Mouse (Mus musculus) urinary bladder, postnatal 25 days (tissue): ENCODE data around the gene Yars2.
"Not testable (repeated sequence)": the region's sequence is repeated elsewhere in the genome, so short reads cannot be mapped to it uniquely, and the experiment has no call there.

Experiments
- DNase-seq: peaks from one replicate; pipeline ENCODE4 v3.0.0; 2022; ENCODE audit warnings: low spot score

The Yars2 gene

DNA sequence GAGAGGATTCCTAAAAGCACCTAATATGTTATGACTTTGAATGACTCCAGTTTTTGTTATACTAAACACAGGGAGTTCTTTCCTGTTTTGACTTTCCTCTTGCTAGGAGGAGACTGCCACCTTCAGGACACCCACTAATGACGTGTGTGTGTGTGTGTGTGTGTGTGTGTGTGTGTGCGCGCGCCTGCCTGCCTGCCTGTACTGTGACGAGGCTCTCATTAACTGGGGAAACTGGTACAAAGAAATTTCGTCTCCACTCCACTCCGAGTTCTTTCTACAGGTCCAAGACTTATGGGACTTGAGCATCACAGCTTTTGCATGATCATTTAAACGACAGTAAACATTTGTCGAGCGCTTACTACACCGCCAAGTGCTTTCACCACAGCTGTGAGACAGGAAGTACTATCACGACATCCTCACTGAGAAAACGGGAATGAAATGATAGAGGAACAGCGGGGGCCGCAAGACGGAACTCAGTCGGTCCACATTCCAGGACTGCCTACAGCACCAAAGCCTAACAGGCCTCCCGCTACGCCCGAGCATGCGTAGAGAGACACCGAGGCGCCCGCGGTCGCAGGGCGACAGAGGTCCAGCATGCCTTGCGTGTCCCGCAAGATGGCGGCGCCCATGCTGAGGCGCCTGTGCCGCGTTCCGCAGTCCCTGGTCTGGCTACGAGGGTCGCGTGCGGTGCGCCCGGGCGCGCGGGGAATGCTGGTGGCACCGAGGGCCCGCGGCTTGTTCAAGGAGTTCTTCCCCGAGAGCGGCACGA, at the start of gene Yars2:
Yars2 (plus strand) TSS at position 597 of the 769 bp plus-strand sequence.
- DNase-seq = peak; percentile 80

DNA sequence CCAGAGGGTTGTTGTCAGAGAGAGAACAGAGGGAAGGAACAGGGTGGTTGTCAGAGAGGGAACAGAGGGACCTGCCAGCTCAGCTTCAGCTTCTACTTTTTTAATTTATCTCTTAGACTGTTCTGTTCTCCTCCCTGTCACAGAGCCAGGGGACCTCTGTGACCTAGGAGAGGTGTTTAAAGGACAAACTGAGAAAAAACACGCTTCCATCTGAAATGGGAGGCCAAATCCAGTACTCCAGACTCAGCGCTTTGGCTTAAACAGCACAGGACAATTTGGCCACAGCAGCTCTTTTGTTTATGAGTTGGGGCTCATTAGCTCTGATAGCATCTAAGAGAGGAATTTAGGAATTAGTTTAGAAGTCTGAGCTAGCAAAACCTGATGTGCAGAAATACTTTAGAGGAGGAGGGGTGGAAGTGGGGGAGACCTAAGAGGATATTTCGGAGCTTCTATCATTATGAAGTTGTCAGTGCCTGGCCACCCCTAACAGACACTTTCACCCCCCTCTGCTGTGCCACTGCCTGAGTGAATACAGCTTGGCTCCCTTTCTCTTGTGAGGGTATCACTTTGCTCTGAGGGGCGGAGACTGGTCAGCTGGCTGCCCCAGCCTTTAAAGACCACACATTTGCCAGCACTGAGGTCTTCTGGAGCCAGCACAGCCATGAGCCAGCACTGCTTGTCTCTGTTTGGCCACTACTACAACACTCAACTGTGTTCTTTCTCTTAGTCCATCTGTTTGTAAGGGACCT, 49.3 kb upstream of the Yars2 start:
- no peak for DNase-seq

DNA sequence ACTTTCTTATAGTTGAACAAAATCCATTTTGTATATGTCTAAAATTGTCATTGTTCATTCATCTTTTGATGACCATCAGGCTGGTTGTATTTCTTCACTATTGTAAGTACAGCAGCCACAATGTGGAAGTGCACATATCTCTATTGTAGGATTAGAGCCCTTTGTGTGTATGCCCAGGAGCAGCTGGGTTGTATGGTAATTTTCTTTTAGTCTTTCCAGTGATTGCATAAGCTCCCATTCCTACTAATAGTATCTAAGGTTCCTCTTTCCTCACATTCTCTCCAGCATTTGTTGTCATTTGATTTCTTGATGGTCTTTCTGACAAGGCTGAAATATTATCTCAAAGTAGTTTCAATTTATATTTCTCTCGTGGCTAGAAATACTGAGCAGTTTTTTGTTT, 47.5 kb upstream of the Yars2 start:
- DNase-seq = no peak

DNA sequence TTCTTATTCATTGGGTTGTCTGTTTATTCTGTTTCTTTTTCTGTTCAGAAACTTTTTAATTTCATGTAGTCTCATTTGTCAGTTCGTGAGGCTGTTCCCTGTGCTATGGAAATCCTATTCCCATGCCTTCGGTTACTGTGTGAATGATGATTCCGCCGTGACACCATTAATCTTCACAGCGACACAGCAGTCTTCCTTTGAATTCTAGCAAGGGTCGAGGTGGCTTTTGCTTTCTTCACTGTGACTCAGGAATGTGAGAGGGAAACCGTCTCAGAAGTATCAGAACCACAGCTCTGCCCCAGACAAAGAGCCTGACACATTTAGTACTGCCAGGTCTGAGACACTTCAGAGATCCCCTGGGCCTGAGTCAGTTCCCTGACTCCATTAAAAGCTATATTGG, 46.9 kb upstream of the Yars2 start:
- DNase-seq = no peak

DNA sequence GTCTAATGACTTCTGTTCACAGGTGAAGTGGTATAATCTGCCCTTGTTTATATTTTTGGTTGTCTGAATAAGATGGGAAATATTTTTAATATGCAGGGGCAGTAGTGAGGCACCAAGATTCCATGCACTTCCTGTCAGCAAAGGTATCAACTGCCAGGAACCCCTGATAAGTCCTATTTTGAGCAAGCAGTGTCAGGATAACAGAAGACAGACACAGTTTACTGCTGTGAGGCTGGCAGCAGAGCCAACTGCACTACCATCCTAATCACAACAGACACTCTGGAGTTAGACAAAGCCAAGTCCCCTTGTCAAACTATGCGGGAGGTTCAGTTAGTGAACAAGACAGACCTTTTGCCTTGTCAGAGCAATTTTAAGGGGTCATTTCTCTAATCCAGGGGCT, 46.1 kb upstream of the Yars2 start:
- DNase-seq = no peak

DNA sequence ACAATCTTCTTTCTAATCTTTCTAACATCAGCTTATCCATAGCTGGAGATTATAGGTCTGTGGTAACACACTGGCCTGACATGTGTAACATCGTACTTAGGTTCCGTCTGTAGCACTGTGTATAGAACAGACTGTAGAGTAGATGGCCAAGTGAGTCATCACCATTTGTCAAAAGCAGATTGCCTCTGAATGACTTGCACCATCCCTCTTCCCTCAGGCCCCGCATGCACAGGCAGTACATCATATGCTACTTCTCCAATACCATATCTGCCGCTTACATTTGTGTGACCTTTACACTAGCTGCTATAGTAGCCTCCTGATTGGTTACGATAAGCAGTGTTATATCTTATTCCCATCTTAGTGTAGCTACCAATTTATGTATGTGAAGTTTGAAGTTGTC, 41.9 kb upstream of the Yars2 start:
- no peak for DNase-seq

DNA sequence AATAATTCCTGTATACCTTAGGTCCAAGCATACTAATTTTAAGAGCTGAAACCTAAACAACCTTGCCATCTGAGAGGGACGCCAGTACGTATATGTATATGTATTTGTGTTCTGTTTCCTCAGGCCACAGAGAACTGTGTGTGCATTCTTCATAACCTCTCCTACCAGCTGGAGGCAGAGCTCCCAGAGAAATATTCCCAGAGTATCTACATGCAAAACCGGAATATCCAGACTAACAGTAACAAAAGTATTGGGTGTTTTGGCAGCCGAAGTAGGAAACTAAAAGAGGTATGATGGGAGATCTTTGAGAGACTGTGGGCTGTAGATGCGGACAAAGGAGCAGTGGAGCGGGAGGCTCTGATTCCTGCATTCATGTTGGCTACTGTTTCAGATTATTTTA, 41.3 kb upstream of the Yars2 start:
- DNase-seq = no peak

DNA sequence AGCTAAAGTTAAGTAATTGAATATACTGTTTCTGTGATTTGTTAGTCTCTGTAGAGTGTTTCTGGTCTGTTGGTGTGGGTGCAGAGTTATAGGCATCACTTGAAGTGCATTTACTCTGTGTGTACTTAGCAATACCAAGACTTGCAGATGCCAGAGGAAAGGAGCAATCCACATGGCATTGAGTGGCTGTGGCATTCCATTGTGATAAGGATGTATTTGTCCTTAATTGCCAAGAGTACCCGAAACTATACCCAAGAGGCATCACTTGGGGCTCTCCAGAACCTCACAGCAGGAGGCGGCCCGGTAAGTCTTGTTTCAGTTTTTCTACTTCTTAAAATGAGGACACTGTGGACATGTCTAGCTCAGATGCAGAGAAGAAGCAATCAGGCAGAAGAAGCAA, 40.3 kb upstream of the Yars2 start:
- DNase-seq = no peak

DNA sequence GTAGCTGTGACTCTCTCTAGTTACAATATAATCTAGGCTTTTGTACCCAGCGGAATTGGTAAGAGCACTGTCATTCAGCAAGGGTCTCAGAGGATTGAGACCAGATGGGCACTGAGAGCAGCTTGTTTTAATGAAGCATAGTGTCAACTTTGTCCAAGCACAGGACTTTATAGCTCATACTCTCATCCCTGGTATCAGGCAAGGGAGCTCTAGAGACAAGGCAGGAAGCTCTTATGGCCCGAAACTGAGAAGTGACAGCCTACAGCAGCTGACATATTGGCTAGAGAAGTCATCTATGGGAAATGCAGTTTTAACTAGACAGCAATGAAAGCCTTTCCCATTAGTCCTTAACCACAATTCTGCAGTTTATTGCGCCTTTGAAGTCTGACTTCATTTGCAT, 29.8 kb upstream of the Yars2 start:
- no peak for DNase-seq

DNA sequence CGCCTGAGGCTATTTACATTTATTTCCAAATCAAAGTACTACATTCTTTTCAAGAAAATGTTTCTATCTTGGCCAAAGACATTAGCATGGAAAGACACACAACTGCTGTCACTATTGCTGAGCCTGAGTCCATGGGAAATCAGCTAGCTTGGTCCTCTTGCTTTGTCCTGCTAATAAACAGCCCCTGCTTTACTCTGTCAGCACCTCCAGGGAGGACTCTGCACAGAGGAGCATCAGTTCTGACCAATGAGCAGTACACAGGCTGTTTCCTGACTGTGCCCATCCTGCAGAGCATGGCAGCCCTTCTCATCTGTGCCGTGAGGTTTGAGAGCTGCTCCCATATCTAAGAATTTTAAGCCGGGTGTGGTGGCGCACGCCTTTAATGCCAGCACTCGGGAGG, 29.0 kb upstream of the Yars2 start:
- no peak for DNase-seq

DNA sequence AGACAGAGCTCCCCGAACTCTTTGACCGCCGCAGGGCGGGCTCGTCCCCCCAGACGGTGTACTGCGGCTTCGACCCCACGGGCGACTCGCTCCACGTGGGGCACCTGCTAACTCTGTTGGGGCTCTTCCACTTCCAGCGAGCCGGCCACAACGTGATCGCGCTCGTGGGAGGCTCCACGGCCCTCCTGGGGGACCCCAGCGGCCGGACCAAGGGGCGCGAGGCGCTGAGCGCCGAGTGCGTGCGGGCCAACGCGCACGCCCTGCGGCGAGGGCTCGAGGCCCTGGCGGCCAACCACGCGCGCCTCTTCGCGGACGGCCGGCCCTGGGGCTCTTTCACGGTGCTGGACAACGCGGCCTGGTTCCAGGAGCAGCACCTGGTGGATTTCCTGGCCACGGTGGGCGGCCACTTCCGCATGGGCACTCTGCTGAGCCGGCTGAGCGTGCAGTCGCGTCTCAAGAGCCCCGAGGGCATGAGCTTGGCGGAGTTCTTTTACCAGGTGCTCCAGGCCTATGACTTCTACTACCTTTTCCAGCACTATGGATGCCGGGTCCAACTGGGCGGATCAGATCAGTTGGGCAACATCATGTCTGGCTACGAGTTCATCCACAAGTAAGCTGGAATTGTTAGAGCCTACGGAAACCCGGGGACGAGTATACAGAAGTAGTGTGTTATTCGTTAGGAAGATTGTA, 518 bp downstream of the Yars2 start:
- DNase-seq = peak; percentile 39

DNA sequence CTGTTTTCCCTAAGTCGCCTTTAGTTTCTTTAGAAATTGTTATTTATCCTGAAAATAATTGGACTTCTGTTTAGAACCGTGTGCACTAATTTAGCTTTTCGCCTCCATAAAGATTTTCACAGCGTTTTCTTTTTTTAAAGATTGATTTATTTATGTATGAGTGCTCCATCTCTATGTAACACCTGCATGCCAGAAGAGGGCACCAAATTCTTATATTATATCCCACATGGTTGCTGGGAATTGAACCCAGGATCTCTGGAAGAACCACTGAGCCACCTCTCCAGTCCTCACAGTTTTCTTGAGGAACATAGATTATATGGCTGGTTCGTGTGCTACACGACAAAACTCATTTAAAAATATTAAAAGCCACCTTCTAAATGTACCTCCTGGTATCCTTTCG, 1.1 kb downstream of the Yars2 start:
- no peak for DNase-seq

DNA sequence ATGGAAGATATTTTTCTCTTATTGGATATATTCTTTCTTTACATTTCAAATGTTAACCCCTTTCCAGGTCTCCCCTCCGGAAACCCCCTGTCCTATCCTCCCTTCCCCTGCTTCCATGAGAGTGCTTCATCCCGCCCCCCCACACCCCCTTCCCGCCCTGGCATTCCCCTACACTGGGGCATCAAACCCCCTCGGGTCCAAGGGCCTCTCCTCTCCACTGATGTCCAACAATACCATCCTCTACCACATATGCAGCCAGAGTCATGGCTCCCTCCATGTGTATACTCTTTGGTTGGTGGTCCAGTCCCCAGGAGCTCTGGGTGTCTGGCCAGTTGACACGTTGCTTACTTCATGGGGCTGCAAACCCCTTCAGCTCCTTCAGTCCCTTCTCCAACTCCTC, 8.6 kb downstream of the Yars2 start:
- no peak for DNase-seq

DNA sequence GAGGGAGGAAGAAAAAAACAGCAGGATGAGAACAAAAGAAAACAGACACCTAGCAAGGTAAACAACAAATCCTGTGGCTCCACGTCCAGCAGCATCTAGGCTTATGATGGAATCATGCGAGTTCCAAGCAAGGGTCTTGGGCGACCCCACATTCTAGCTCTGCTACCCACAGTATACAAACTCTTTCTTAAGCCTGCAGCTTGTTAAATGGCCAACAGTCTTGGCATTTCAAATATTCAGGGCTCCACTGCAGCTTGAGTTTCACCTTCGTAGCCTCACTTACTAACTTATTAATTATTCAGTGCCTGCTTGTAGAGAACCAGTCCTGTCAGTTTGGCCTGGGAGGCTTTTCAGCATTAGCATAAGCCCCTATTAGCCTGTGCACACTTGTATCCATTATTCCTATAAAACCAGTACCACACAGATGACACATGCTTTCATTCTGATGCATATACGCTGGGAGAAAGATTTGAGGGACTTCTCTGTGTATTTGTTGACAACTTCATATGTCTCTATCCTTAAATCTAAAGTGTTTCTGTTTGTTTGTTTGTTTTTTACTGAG, 23.1 kb downstream of the Yars2 start:
- DNase-seq = no peak

DNA sequence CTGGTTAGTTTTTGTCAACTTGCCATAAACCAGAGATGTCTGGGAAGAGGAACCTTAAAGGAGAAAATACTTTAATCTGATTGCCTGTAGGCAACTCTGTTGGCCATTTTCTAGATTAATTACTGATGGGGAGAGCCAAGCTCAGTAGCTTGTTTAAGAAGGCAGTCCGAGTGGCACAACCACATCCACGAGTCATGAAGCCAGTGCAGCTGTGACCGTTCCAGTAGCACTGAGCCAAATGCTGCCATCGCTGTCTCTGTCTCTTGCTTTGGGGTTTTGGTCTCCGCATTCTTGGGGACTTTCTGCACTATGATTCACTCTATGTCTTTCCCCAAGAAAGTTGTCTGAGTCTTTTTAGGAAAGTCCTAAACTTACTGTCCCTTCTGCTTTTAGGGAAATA, 43.7 kb downstream of the Yars2 start:
- no peak for DNase-seq

DNA sequence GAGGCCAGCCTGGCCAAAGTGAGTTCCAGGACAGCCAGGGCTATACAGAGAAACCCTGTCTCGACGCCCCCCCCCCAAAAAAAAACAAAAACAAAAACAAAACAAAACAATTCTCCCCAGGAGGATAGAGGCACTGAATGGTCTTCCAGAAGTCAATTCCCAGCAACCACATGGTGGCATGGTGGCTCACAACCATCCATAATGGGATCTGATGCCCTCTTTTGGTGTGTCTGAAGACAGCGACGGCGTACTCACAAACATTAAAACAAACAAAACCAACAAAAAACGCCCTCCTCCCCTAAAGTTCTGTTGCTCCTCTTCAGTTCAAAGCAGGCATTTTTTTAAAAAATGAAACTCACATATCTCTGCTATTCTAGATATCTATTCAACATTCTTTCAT, 55.1 kb downstream of the Yars2 start:
- no peak for DNase-seq

DNA sequence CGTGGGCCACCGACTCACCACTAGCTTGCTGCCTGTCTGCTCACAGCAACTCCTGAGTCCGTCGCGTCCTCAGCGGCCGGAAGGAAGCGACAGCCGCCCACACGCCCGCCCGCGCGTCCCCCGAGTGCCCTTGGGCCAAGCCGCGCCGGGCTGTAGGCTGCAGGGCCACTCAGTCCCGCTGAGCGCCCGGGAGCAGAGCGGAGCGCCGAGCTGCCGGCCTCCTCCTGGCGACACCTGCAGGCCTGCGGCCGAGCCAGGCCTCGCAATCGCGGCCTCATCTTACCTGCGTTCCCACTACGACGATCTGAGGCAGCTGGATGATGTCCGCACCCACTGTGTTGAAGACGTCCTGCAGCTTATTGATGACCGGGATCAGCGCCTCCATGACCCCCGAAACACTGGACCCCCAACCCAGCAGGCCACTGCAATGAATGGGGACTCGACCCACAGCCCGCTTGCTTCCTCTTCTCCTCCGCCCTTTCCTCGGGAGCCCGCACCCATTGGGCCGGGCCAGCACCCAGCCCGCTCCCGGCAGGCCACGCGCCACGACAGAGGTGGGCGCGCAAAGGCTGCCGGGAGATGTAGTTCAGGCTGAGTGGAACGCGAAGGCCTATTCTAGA, 55.8 kb downstream of the Yars2 start, which contains the start of gene Dnm1l:
Dnm1l (minus strand) TSS at position 479 of the 620 bp plus-strand sequence.
- DNase-seq = peak; percentile 92

DNA sequence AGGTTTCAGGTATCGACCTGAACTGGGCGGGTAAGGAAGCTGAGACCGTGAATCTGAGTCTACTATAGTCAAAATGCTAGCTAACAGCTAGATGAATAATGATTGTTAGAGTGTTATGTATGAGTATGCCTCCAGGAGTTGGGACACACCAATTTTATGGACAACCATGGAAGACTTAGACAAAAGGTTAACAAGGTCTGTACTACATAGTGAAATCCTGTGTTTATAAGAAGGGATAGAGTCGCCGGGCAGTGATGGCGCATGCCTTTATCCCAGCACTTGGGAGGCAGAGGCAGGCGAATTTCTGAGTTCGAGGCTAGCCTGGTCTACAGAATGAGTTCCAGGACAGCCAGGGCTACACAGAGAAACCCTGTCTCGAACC, 56.3 kb downstream of the Yars2 start:
- not testable (repeated sequence) for DNase-seq
